Mouse (Mus musculus): Measurements from ENCODE around the gene Hoxd9.

DNA sequence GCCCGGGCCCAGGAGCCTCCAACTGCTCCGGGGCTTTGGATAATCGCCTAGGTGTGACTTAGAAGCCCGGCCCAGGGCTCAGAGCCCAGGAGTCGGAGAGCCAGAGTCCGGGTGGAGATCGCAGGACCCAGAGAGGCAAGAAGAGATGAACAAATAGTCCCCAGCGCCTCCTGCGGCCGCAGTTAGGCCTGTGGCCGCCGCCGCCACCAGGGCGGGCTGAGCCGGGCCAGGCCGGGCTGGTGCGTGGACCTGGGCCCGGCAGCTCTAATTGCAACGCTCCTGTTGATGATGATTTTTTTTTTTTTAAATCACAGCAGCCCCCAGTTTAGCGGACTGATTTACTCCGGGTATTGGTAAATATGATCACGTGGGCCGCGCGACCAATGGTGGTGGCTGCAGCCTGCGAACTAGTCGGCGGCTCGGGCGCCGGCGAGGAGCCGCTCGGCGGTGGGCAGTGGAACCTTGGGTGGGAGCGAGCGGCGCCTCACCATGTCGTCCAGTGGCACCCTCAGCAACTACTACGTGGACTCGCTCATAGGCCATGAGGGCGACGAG lies at the start of gene Hoxd9:
- no peak for TF ChIP-seq EP300 (optimal IDR thresholded peaks at IDR 0.05)
- no peak; the same call in 1 of the 2 replicates for TF ChIP-seq CTCF (IDR thresholded peaks at IDR 0.05; ENCODE audit: low read depth)
